Mouse (Mus musculus) forebrain, embryonic 16.5 days (tissue): ENCODE measurements around the gene Ethe1. TPM values are rescaled to one million over a fixed set of nuclear protein-coding genes. Genes with fewer than 3 reads are reported as not detected.

Source experiments
- ATAC-seq: fragments of 200-750 bp; cut with Nextera tagmentation; 2 replicates; pipeline ENCODE4 v1.8.0; 2017; ENCODE audit warnings: mild to moderate bottlenecking, moderate library complexity
- H3K27ac ChIP-seq: fragments of 300-500 bp; sonication (generic); 2 replicates; pipeline ENCODE4 v1.5.1; 2014; ENCODE audit warnings: low read length, control low read depth
- H3K27me3 ChIP-seq: fragments of 300-500 bp; sonication (generic); replicated peaks from 2 replicates; pipeline ENCODE4 v1.6.1; 2014; ENCODE audit warnings: low read length; ENCODE audit not compliant: control insufficient read depth, insufficient read depth
- H3K36me3 ChIP-seq: fragments of 300-500 bp; sonication (generic); 2 replicates; pipeline ENCODE4 v1.6.1; 2014; ENCODE audit not compliant: control insufficient read depth, insufficient read depth
- H3K4me1 ChIP-seq: fragments of 300-500 bp; sonication (generic); replicated peaks from 2 replicates; pipeline ENCODE4 v1.6.1; 2014; ENCODE audit warnings: low read length; ENCODE audit not compliant: control insufficient read depth, insufficient read depth
- H3K4me2 ChIP-seq: fragments of 300-500 bp; sonication (generic); 2 replicates; pipeline ENCODE4 v1.6.1; 2014; ENCODE audit warnings: mild to moderate bottlenecking, low read length, control low read depth
- H3K4me3 ChIP-seq: fragments of 300-500 bp; sonication (generic); replicated peaks from 2 replicates; pipeline ENCODE4 v1.5.1; 2014; ENCODE audit warnings: mild to moderate bottlenecking, low read length, control low read depth
- H3K9ac ChIP-seq: fragments of 300-500 bp; sonication (generic); replicated peaks from 2 replicates; pipeline ENCODE4 v1.6.1; 2014; ENCODE audit warnings: low read depth, low read length, control low read depth
- H3K9me3 ChIP-seq: fragments of 300-500 bp; sonication (generic); 2 replicates; pipeline ENCODE4 v1.6.1; 2016; ENCODE audit warnings: low read length; ENCODE audit not compliant: control insufficient read depth
- WGBS: fragments of 180-500 bp; shearing (Covaris S2); extraction: QIAGEN DNeasy Blood & Tissue Kit; methylation state at CpG from one replicate; pipeline ENCODE4 v1.1.7; 2014; 5-methylcytosine and 5-hydroxymethylcytosine counted together
- polyA plus RNA-seq: library from polyadenylated mRNA; unstranded; fragments of >200 nt; fragmentation: Nextera tagmentation; extraction: Ambion mirVana; gene quantifications from 2 replicates; pipeline ENCODE4 v1.2.1, GENCODE M21; 2015

Gene Ethe1
- polyA plus RNA-seq, 1 experiment from 2014 or later: 23.3 TPM

DNA sequence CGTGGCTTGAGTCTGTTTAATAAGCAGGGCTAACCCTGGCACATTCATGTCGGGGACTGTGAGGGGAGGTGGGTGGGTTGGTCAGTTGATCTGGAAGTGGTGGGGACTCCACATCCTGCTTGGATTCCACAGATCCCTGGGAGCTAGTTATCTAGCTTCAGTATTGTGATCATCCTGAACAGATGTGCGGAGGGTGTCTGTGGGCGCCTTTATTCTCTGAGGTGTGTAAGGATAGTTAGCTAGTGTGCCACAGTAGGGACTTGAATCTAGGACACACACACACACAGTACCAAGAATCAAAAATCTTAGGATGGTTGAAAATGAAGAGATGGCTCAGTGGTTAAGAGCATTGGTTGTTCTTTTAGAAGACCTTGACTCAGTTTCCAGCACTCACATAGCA, 18.8 kb upstream of the Ethe1 start:
- no peak for ATAC-seq
- whole genome bisulfite sequencing: 88% methylated on average over 4 of the region's 4 CpGs
- peaks cover 12% of the 10 kb centered on the region for H3K36me3 ChIP-seq

DNA sequence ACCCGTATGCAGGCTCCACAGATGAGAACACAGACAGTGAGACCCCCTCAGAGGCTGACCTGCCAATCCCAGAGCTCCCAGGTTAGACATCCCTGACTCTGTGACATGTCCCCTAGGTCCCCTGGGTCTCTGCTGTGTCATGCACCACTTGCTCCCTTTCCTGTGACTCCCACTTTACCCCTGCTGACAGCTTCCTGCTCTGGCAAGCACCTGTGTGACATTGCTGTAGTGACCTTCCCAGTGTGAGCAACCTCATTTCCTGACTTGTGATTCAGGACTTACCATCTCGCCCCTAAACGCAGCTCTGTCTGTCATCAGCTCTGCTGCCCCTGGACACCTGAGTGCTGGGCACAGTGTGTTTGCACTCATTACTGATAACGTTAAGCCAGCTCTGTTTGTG, 16.3 kb upstream of the Ethe1 start:
- H3K4me2 ChIP-seq: no peak overlapping the region
- H3K27me3 ChIP-seq: no peaks in the 10 kb centered on the region
- WGBS: 78% methylated on average over 4 of the region's 4 CpGs
- no peak overlapping the region for H3K9ac ChIP-seq
- H3K9me3 ChIP-seq: no peaks in the 10 kb centered on the region
- H3K4me3 ChIP-seq: no peak overlapping the region
- ATAC-seq: no peak
- no peaks in the 10 kb centered on the region for H3K4me1 ChIP-seq
- peaks cover 12% of the 10 kb centered on the region for H3K36me3 ChIP-seq
- no peak overlapping the region for H3K27ac ChIP-seq

More for the DNA sequence above, 18.8 kb upstream of the Ethe1 start:
- Histone ChIP-seq H3K9ac (no peak overlapping the region), H3K27me3 (no peaks in the 10 kb centered on the region), H3K4me1 (no peaks in the 10 kb centered on the region), H3K9me3 (no peaks in the 10 kb centered on the region), H3K27ac (no peak overlapping the region), H3K4me2 (no peak overlapping the region), H3K4me3 (no peak overlapping the region)

DNA sequence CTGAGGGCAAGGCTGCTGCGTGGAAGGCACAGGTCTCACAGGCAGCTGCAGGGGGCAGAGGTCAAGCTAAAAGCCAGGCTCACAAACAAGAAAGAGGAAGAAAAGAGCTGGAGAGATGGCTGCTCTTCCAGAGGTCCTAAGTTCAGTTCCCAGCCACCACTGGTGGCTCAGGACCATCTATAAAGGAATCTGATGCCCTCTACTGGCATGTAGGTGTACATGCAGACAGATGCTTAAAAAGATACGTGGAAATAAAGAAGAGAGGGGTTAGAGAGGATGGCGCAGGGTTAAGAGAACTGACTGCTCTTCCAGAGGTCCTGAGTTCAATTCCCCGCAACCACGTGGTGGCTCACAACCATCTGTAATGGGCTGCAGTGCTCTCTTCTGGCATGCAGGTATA, 14.9 kb upstream of the Ethe1 start:
- H3K4me3 ChIP-seq: no peak overlapping the region
- no peak overlapping the region for H3K9ac ChIP-seq
- H3K9me3 ChIP-seq: no peaks in the 10 kb centered on the region
- no peak overlapping the region for H3K27ac ChIP-seq
- no peaks in the 10 kb centered on the region for H3K27me3 ChIP-seq
- H3K4me1 ChIP-seq: no peaks in the 10 kb centered on the region
- peaks cover 9% of the 10 kb centered on the region for H3K36me3 ChIP-seq
- H3K4me2 ChIP-seq: no peak overlapping the region
- no peak for ATAC-seq
- WGBS: 62% methylated on average over 5 of the region's 5 CpGs

GRCm38 (mm10) chr7:24574224-24574796, 13.0 kb upstream of the Ethe1 start:
- Histone ChIP-seq H3K4me3 (no peak overlapping the region), H3K27me3 (no peaks in the 10 kb centered on the region), H3K27ac (no peak overlapping the region), H3K36me3 (no peaks in the 10 kb centered on the region; the same call in 1 of the 2 replicates), H3K4me2 (no peak overlapping the region), H3K9me3 (no peaks in the 10 kb centered on the region), H3K4me1 (no peaks in the 10 kb centered on the region), H3K9ac (no peak overlapping the region)
- 67% methylated on average over 12 of the region's 12 CpGs for WGBS
- no peak for ATAC-seq

DNA sequence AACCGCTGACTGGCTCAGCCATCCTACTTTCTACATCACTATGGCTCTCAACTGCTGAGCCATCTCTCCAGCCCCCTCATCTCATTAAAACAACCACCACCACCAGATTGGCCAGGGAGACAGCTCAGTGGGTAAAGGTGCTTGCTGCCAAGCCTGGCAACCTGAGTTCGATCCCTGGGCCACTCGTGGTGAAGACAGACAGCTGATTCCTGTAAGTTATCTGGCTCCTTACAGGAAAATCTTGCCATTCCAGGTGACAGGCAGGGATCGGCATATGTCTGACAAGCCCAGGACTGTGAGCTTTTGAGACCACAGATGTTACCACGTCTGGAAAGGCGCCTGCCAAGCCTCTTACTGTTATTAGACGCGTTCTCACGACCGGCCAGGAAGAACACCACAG, 9.5 kb upstream of the Ethe1 start:
- WGBS: 87% methylated on average over 10 of the region's 10 CpGs
- no peak for ATAC-seq
- Histone ChIP-seq H3K27ac (no peak overlapping the region), H3K9me3 (no peaks in the 10 kb centered on the region), H3K9ac (no peak overlapping the region), H3K4me1 (no peaks in the 10 kb centered on the region), H3K4me2 (no peak overlapping the region), H3K36me3 (no peaks in the 10 kb centered on the region), H3K4me3 (no peak overlapping the region), H3K27me3 (no peaks in the 10 kb centered on the region)

GRCm38 (mm10) chr7:24584876-24585275, 2.5 kb upstream of the Ethe1 start:
- H3K9me3 ChIP-seq: no peaks in the 10 kb centered on the region
- H3K36me3 ChIP-seq: no peaks in the 10 kb centered on the region
- H3K27me3 ChIP-seq: peaks cover 18% of the 10 kb centered on the region
- H3K4me1 ChIP-seq: peaks cover 12% of the 10 kb centered on the region
- ATAC-seq: no peak
- H3K27ac ChIP-seq: no peak overlapping the region
- no peak overlapping the region for H3K4me3 ChIP-seq
- no peak overlapping the region for H3K9ac ChIP-seq
- 86% methylated on average over 6 of the region's 6 CpGs for WGBS
- H3K4me2 ChIP-seq: no peak overlapping the region

- WGBS: 44% methylated on average over 16 of the region's 16 CpGs
- H3K9me3 ChIP-seq: no peaks in the 10 kb centered on the region
- H3K4me3 ChIP-seq: no peak overlapping the region
- peaks cover 12% of the 10 kb centered on the region for H3K4me1 ChIP-seq
- ATAC-seq: no peak
- no peak overlapping the region for H3K27ac ChIP-seq
- H3K9ac ChIP-seq: no peak overlapping the region
- H3K27me3 ChIP-seq: peaks cover 18% of the 10 kb centered on the region
- no peak overlapping the region for H3K4me2 ChIP-seq
- no peaks in the 10 kb centered on the region for H3K36me3 ChIP-seq
These were observed 1.3 kb upstream of the Ethe1 start for GRCm38 (mm10) chr7:24585995-24586394.

GRCm38 (mm10) chr7:24586828-24587227, 515 bp upstream of the Ethe1 start:
- Histone ChIP-seq H3K27me3 (peaks cover 18% of the 10 kb centered on the region), H3K4me3 (peak overlapping the region; percentile 64), H3K36me3 (no peaks in the 10 kb centered on the region), H3K9me3 (no peaks in the 10 kb centered on the region), H3K4me1 (peaks cover 12% of the 10 kb centered on the region), H3K27ac (no peak overlapping the region; the same call in 1 of the 2 replicates), H3K9ac (peak overlapping the region; percentile 79), H3K4me2 (peak overlapping the region; percentile 66)
- ATAC-seq: peak; percentile 57
- 4% methylated on average over 8 of the region's 8 CpGs for WGBS

- no peak overlapping the region for H3K4me2 ChIP-seq
- no peak overlapping the region for H3K9ac ChIP-seq
- peaks cover 18% of the 10 kb centered on the region for H3K27me3 ChIP-seq
- no peak overlapping the region for H3K4me3 ChIP-seq
- H3K4me1 ChIP-seq: peaks cover 14% of the 10 kb centered on the region
- no peaks in the 10 kb centered on the region for H3K9me3 ChIP-seq
- ATAC-seq: no peak
- H3K27ac ChIP-seq: no peak overlapping the region
- H3K36me3 ChIP-seq: no peaks in the 10 kb centered on the region
- 88% methylated on average over 13 of the region's 13 CpGs for WGBS
These were observed 993 bp downstream of the Ethe1 start for GRCm38 (mm10) chr7:24588336-24588735.

GRCm38 (mm10) chr7:24591735-24592134, 4.4 kb downstream of the Ethe1 start:
- Histone ChIP-seq H3K9ac (no peak overlapping the region), H3K4me3 (no peak overlapping the region), H3K9me3 (no peaks in the 10 kb centered on the region), H3K4me2 (no peak overlapping the region), H3K27me3 (no peaks in the 10 kb centered on the region), H3K4me1 (peaks cover 23% of the 10 kb centered on the region), H3K27ac (no peak overlapping the region), H3K36me3 (no peaks in the 10 kb centered on the region)
- WGBS: 76% methylated on average over 5 of the region's 5 CpGs
- no peak for ATAC-seq
